Mouse (Mus musculus): ENCODE results near the gene Gm21775. TPM values are rescaled to one million over a fixed set of nuclear protein-coding genes. Genes with fewer than 3 reads are reported as not detected.
"Not testable (repeated sequence)": the region's sequence is repeated elsewhere in the genome, so short reads cannot be mapped to it uniquely, and the experiment has no call there.

Gene Gm21775
- polyA plus RNA-seq (2016; fragmentation: Nextera tagmentation; extraction: Ambion mirVana): not detected in 2 replicates

DNA sequence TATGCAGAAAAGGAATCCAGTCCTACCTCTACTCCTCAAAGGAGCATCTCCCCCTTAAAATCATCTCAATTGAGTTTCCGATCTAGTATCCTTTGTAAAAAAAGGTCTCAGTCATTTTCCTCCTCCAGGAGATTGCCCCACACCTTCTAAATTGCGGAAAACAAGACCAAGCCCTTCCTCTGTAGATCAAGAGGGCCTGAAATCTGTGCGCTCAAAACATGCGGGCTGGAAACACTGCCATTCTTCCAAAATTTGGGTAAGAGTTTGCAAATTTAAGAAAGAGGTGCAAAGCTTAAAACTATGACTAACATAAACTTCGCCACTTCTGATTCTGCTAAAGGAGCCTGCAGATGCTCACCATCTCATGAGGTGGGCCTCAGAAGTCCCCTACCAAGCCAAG lies at the start of gene Gm21775:
Gene Gm21775, plus strand, starts transcription at position 301 of the 400 bp plus-strand sequence.
- not testable (repeated sequence) for H3K4me2 ChIP-seq; H3K9ac ChIP-seq; H3K4me3 ChIP-seq; H3K4me1 ChIP-seq; H3K9me3 ChIP-seq (replicated peaks); H3K27me3 ChIP-seq (replicated peaks); H3K27ac ChIP-seq; H3K36me3 ChIP-seq; ATAC-seq
- 65% methylated on average over 4 of the region's 5 CpGs for WGBS (ENCODE audit: insufficient replicate concordance)

DNA sequence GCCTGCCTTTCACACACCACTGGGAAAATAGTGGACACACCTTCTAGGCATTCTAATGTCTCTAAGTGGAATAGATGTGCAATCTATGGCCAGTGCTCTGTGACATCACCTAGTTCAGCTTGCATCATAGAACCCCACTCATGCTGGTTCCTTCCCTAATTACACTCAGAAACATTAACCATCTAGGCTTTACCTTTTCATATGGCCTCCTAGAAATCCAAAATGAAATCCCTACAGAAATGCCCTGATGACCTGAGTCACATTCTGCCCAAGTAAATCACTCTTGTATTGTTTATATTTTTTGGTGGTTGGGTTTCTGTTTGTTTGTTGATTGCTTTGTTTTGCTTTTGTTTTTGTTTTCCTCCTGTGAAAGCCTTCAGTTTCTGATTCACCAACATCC lies 17.3 kb upstream of the Gm21775 start, which contains the start of gene Gm20737:
Gene Gm20737, minus strand, starts transcription at position 101 of the 400 bp plus-strand sequence.
- H3K27me3 ChIP-seq (replicated peaks); H3K4me3 ChIP-seq; H3K9me3 ChIP-seq (replicated peaks); H3K27ac ChIP-seq; ATAC-seq; H3K36me3 ChIP-seq; H3K4me1 ChIP-seq; H3K9ac ChIP-seq; H3K4me2 ChIP-seq: not testable (repeated sequence)

Other genes with a start within 250 kb of the Gm21775 start
- not detected in 2 replicates for gene Gm20834, start 228.9 kb upstream of the Gm21775 start, polyA plus RNA-seq (2016; fragmentation: Nextera tagmentation; extraction: Ambion mirVana)
- not detected in 2 replicates for gene Gm28510, start 140.7 kb upstream of the Gm21775 start, polyA plus RNA-seq (2016; fragmentation: Nextera tagmentation; extraction: Ambion mirVana)
- gene Gm20737, start 17.4 kb upstream of the Gm21775 start, polyA plus RNA-seq (2016; fragmentation: Nextera tagmentation; extraction: Ambion mirVana): not detected in 2 replicates
- gene Gm21900, start 62.9 kb downstream of the Gm21775 start, polyA plus RNA-seq (2016; fragmentation: Nextera tagmentation; extraction: Ambion mirVana): not detected in 2 replicates
- gene Gm20777, start 199.0 kb downstream of the Gm21775 start, polyA plus RNA-seq (2016; fragmentation: Nextera tagmentation; extraction: Ambion mirVana): not detected in 2 replicates